Mouse (Mus musculus) intestine, embryonic 15.5 days (tissue): ENCODE results near the gene Cdca7. TPM values are rescaled to one million over a fixed set of nuclear protein-coding genes. Genes with fewer than 3 reads are reported as not detected.
A peak's percentile ranks its signal among the peaks of the same experiment; 100 is the strongest.

ENCODE experiments used
- ATAC-seq: fragments of 200-750 bp; cut with Nextera tagmentation; 2 replicates; pipeline ENCODE4 v1.8.0; 2017; ENCODE audit warnings: moderate TSS enrichment, moderate library complexity
- H3K27ac ChIP-seq: fragments of 300-500 bp; sonication (generic); 2 replicates; pipeline ENCODE4 v1.5.1; 2015; ENCODE audit warnings: mild to moderate bottlenecking, inconsistent platforms
- H3K27me3 ChIP-seq: fragments of 300-500 bp; sonication (generic); replicated peaks from 2 replicates; pipeline ENCODE4 v1.6.1; 2015; ENCODE audit warnings: inconsistent platforms
- H3K36me3 ChIP-seq: fragments of 300-500 bp; sonication (generic); 2 replicates; pipeline ENCODE4 v1.6.1; 2015; ENCODE audit warnings: inconsistent platforms
- H3K4me1 ChIP-seq: fragments of 300-500 bp; sonication (generic); replicated peaks from 2 replicates; pipeline ENCODE4 v1.6.1; 2015; ENCODE audit warnings: inconsistent platforms
- H3K4me2 ChIP-seq: fragments of 300-500 bp; sonication (generic); replicated peaks from 2 replicates; pipeline ENCODE4 v1.6.1; 2015; ENCODE audit warnings: mild to moderate bottlenecking, inconsistent platforms
- H3K4me3 ChIP-seq: fragments of 300-500 bp; sonication (generic); replicated peaks from 2 replicates; pipeline ENCODE4 v1.5.1; 2015; ENCODE audit warnings: inconsistent platforms
- H3K9ac ChIP-seq: fragments of 300-500 bp; sonication (generic); 2 replicates; pipeline ENCODE4 v1.6.1; 2015; ENCODE audit warnings: inconsistent platforms
- H3K9me3 ChIP-seq: fragments of 300-500 bp; sonication (generic); 2 replicates; pipeline ENCODE4 v1.6.1; 2016; ENCODE audit warnings: inconsistent platforms
- WGBS: fragments of 180-500 bp; shearing (Covaris S2); methylation state at CpG from one replicate; pipeline ENCODE4 v1.1.7; 2015; 5-methylcytosine and 5-hydroxymethylcytosine counted together
- polyA plus RNA-seq: library from polyadenylated mRNA; unstranded; fragments of >200 nt; fragmentation: Nextera tagmentation; extraction: Ambion mirVana; gene quantifications from 2 replicates; pipeline ENCODE4 v1.2.1, GENCODE M21; 2015

Cdca7 gene
- polyA plus RNA-seq, 1 experiment from 2014 or later = 125 TPM

GRCm38 (mm10) chr2:72467604-72468003 lies 8.4 kb upstream of the Cdca7 start:
- H3K9me3 ChIP-seq = no peaks in the 10 kb centered on the region
- no peaks in the 10 kb centered on the region for H3K36me3 ChIP-seq
- no peaks in the 10 kb centered on the region for H3K27me3 ChIP-seq
- WGBS = 39% methylated on average over 1 of the region's 1 CpGs
- H3K27ac ChIP-seq = no peak overlapping the region
- H3K4me2 ChIP-seq = no peak overlapping the region
- no peak overlapping the region for H3K9ac ChIP-seq
- no peak overlapping the region for H3K4me3 ChIP-seq
- H3K4me1 ChIP-seq = no peaks in the 10 kb centered on the region
- 0 out of 2 replicates have a peak, but pooled peaks have one; percentile 23 for ATAC-seq

GRCm38 (mm10) chr2:72471415-72472070 lies 4.4 kb upstream of the Cdca7 start:
- Histone ChIP-seq H3K4me2 (no peak overlapping the region), H3K27ac (no peak overlapping the region), H3K4me1 (no peaks in the 10 kb centered on the region), H3K9ac (no peak overlapping the region), H3K36me3 (no peaks in the 10 kb centered on the region), H3K4me3 (no peak overlapping the region), H3K9me3 (no peaks in the 10 kb centered on the region), H3K27me3 (no peaks in the 10 kb centered on the region)
- ATAC-seq = no peak
- WGBS = 64% methylated on average over 16 of the region's 16 CpGs

GRCm38 (mm10) chr2:72474531-72475287 lies 1.2 kb upstream of the Cdca7 start:
- no peak overlapping the region for H3K27ac ChIP-seq

GRCm38 (mm10) chr2:72475423-72475796 lies 549 bp upstream of the Cdca7 start:
- peaks cover 9% of the 10 kb centered on the region; the same call in 1 of the 2 replicates for H3K36me3 ChIP-seq
- H3K9ac ChIP-seq = peak overlapping the region; percentile 85
- H3K27ac ChIP-seq = peak overlapping the region; percentile 91
- WGBS = 1% methylated on average over 7 of the region's 7 CpGs
- H3K4me2 ChIP-seq = peak overlapping the region; percentile 68
- no peaks in the 10 kb centered on the region for H3K9me3 ChIP-seq
- no peak for ATAC-seq
- H3K4me1 ChIP-seq = peaks cover 18% of the 10 kb centered on the region
- peak overlapping the region; percentile 85 for H3K4me3 ChIP-seq
- no peaks in the 10 kb centered on the region for H3K27me3 ChIP-seq

More at GRCm38 (mm10) chr2:72474531-72475287, 1.2 kb upstream of the Cdca7 start:
- 42% methylated on average over 7 of the region's 7 CpGs for WGBS
- Histone ChIP-seq H3K4me1 (peaks cover 13% of the 10 kb centered on the region; the same call in 1 of the 2 replicates), H3K4me2 (peak overlapping the region; percentile 68), H3K9ac (peak overlapping the region; percentile 85; the same call in 1 of the 2 replicates), H3K9me3 (no peaks in the 10 kb centered on the region), H3K36me3 (0 out of 2 replicates have a peak, but pooled peaks cover 2% of the 10 kb centered on the region), H3K27me3 (no peaks in the 10 kb centered on the region), H3K4me3 (no peak overlapping the region)
- peak; percentile 44; the same call in 1 of the 2 replicates for ATAC-seq

GRCm38 (mm10) chr2:72476486-72477211 lies 690 bp downstream of the Cdca7 start:
- Histone ChIP-seq H3K9me3 (no peaks in the 10 kb centered on the region), H3K27me3 (no peaks in the 10 kb centered on the region), H3K36me3 (peaks cover 12% of the 10 kb centered on the region; the same call in 1 of the 2 replicates), H3K4me3 (peak overlapping the region; percentile 85), H3K27ac (peak overlapping the region; percentile 91), H3K4me1 (peaks cover 18% of the 10 kb centered on the region), H3K9ac (peak overlapping the region; percentile 85), H3K4me2 (peak overlapping the region; percentile 68)
- WGBS = under 1% methylated on average over 53 of the region's 53 CpGs
- peak; percentile 74 for ATAC-seq

- Histone ChIP-seq H3K9ac (peak overlapping the region; percentile 85), H3K27me3 (no peaks in the 10 kb centered on the region), H3K4me3 (peak overlapping the region; percentile 85), H3K4me2 (peak overlapping the region; percentile 68), H3K4me1 (peaks cover 18% of the 10 kb centered on the region), H3K27ac (peak overlapping the region; percentile 91; the same call in 1 of the 2 replicates), H3K36me3 (peaks cover 12% of the 10 kb centered on the region; the same call in 1 of the 2 replicates), H3K9me3 (no peaks in the 10 kb centered on the region)
- WGBS = 2% methylated on average over 11 of the region's 11 CpGs
- no peak for ATAC-seq
Measured at GRCm38 (mm10) chr2:72477221-72477620, 1.3 kb downstream of the Cdca7 start.

- Histone ChIP-seq H3K9me3 (no peaks in the 10 kb centered on the region), H3K4me1 (peaks cover 18% of the 10 kb centered on the region), H3K9ac (no peak overlapping the region), H3K27me3 (no peaks in the 10 kb centered on the region), H3K36me3 (peaks cover 12% of the 10 kb centered on the region; the same call in 1 of the 2 replicates), H3K27ac (no peak overlapping the region), H3K4me3 (peak overlapping the region; percentile 85; the same call in 1 of the 2 replicates), H3K4me2 (peak overlapping the region; percentile 68)
- no peak for ATAC-seq
- WGBS = 83% methylated on average over 4 of the region's 4 CpGs
Measured at GRCm38 (mm10) chr2:72478176-72478575, 2.2 kb downstream of the Cdca7 start.

GRCm38 (mm10) chr2:72478921-72479320 lies 3.0 kb downstream of the Cdca7 start:
- Histone ChIP-seq H3K4me3 (no peak overlapping the region), H3K27me3 (no peaks in the 10 kb centered on the region), H3K36me3 (peaks cover 18% of the 10 kb centered on the region), H3K9me3 (no peaks in the 10 kb centered on the region), H3K9ac (no peak overlapping the region), H3K27ac (no peak overlapping the region), H3K4me1 (peaks cover 18% of the 10 kb centered on the region), H3K4me2 (peak overlapping the region; percentile 68; the same call in 1 of the 2 replicates)
- 75% methylated on average over 13 of the region's 13 CpGs for WGBS
- ATAC-seq = no peak

GRCm38 (mm10) chr2:72479818-72480217 lies 3.9 kb downstream of the Cdca7 start:
- H3K27me3 ChIP-seq = no peaks in the 10 kb centered on the region
- H3K27ac ChIP-seq = no peak overlapping the region
- ATAC-seq = no peak
- no peak overlapping the region for H3K4me3 ChIP-seq
- 81% methylated on average over 9 of the region's 9 CpGs for WGBS
- no peak overlapping the region for H3K4me2 ChIP-seq
- peaks cover 18% of the 10 kb centered on the region for H3K4me1 ChIP-seq
- no peak overlapping the region for H3K9ac ChIP-seq
- peaks cover 24% of the 10 kb centered on the region for H3K36me3 ChIP-seq
- H3K9me3 ChIP-seq = no peaks in the 10 kb centered on the region

- 38% methylated on average over 7 of the region's 7 CpGs for WGBS
- peak; percentile 61 for ATAC-seq
- no peaks in the 10 kb centered on the region for H3K9me3 ChIP-seq
- 0 out of 2 replicates have a peak, but pooled peaks cover 3% of the 10 kb centered on the region for H3K4me1 ChIP-seq
- H3K4me2 ChIP-seq = no peak overlapping the region
- H3K27me3 ChIP-seq = no peaks in the 10 kb centered on the region
- H3K9ac ChIP-seq = no peak overlapping the region
- H3K4me3 ChIP-seq = no peak overlapping the region
- H3K27ac ChIP-seq = 0 out of 2 replicates have a peak overlapping the region, but pooled peaks have one; percentile 7
- H3K36me3 ChIP-seq = no peaks in the 10 kb centered on the region
Measured at GRCm38 (mm10) chr2:72491650-72492049, 15.7 kb downstream of the Cdca7 start.

- Histone ChIP-seq H3K4me2 (peak overlapping the region; percentile 34), H3K27me3 (no peaks in the 10 kb centered on the region), H3K27ac (no peak overlapping the region), H3K9me3 (no peaks in the 10 kb centered on the region), H3K36me3 (no peaks in the 10 kb centered on the region), H3K9ac (no peak overlapping the region), H3K4me3 (no peak overlapping the region), H3K4me1 (0 out of 2 replicates have a peak, but pooled peaks cover 3% of the 10 kb centered on the region)
- no peak for ATAC-seq
- WGBS = 37% methylated on average over 14 of the region's 14 CpGs
Measured at GRCm38 (mm10) chr2:72493039-72493438, 17.1 kb downstream of the Cdca7 start.
